Comparison of ENCODE assay signal across 25 mouse cellular contexts in genomic region chr19:29430516-29430915, GRCm38 (mm10). TPM values are rescaled to one million over a fixed set of nuclear protein-coding genes. Genes with fewer than 3 reads are reported as not detected.
DNase-seq lines count a peak whose midpoint lies in the region; ATAC-seq lines count a peak whose summit lies in the region.
"Had no signal": no experiment of that assay in that cellular context is flagged by ENCODE, and none has a peak within 500 bp of the region (broad histone marks: within the 10 kb centered on the region; RNA-seq: fewer than 3 reads in every experiment).

No protein-coding gene starts in this region.

- peak; percentile 34 for ATAC-seq in activated CD4-positive, CD25-positive, alpha-beta regulatory T cell, adult 4 months
- peak; percentile 53 for ATAC-seq in megakaryocyte, adult 5-6 weeks (ENCODE audit: poor library complexity, severe bottlenecking)
- no peak for ATAC-seq in midbrain, embryonic 11.5 days (ENCODE audit: low FRiP score)
- ATAC-seq: forebrain, embryonic 16.5 days; midbrain, embryonic 16.5 days had no signal

- no peak overlapping the region for H3K4me2 ChIP-seq in midbrain, embryonic 11.5 days
- H3K4me2 ChIP-seq: embryonic facial prominence, embryonic 15.5 days; heart, embryonic 13.5 days; hindbrain, embryonic 13.5 days; liver, embryonic 13.5 days had no signal

- WGBS in midbrain, embryonic 11.5 days = 89% methylated on average over 3 of the region's 3 CpGs

- DNase-seq in spleen, postnatal 36 days (ENCODE audit: low spot score in 2 of 2) = peak; percentile 32 to 48
- DNase-seq in spleen, adult 18-20 months = no peak
- no peak for DNase-seq in cerebellum, adult 9-11 months
- DNase-seq in left cerebral cortex, postnatal 4 days = no peak
- no peak for DNase-seq in embryo, embryonic 11 days
- no peak for DNase-seq in midbrain, embryonic 11.5 days (ENCODE audit: low spot score, missing footprints)
- DNase-seq: cerebellum, adult 11 months; cerebellum, postnatal 14 days; kidney, adult 9 months; kidney, postnatal 36 days; liver, embryonic 13.5 days had no signal

- H3K36me3 ChIP-seq in midbrain, embryonic 11.5 days (ENCODE audit: control insufficient read depth, insufficient read depth, low read length) = no peaks in the 10 kb centered on the region
- H3K36me3 ChIP-seq: embryonic facial prominence, embryonic 15.5 days; heart, embryonic 13.5 days; hindbrain, embryonic 13.5 days; limb, embryonic 10.5 days; liver, embryonic 13.5 days had no signal

- no peak overlapping the region for H3K9ac ChIP-seq in midbrain, embryonic 11.5 days (ENCODE audit: low read length)
- H3K9ac ChIP-seq: embryonic facial prominence, embryonic 15.5 days; heart, embryonic 13.5 days; hindbrain, embryonic 13.5 days; liver, embryonic 13.5 days had no signal

- H3K4me3 ChIP-seq in midbrain, embryonic 11.5 days (ENCODE audit: low read depth, low read length) = no peak overlapping the region
- H3K4me3 ChIP-seq: embryonic facial prominence, embryonic 15.5 days; heart, embryonic 13.5 days; hindbrain, embryonic 13.5 days; limb, embryonic 10.5 days; liver, embryonic 13.5 days had no signal

- no peaks in the 10 kb centered on the region for H3K9me3 ChIP-seq in midbrain, embryonic 11.5 days (ENCODE audit: control insufficient read depth, low read length)
- H3K9me3 ChIP-seq: embryonic facial prominence, embryonic 15.5 days; limb, embryonic 10.5 days; liver, embryonic 13.5 days had no signal

- no peak overlapping the region for H3K27ac ChIP-seq in midbrain, embryonic 11.5 days (ENCODE audit: low read depth, low read length)
- H3K27ac ChIP-seq: embryonic facial prominence, embryonic 15.5 days; heart, embryonic 13.5 days; hindbrain, embryonic 13.5 days; limb, embryonic 10.5 days; liver, embryonic 13.5 days had no signal

- intact Hi-C loops in left cerebral cortex, postnatal 4 days (cut with DNase I) = no loop called here

- H3K4me1 ChIP-seq in midbrain, embryonic 11.5 days (ENCODE audit: control insufficient read depth, insufficient read depth, low read length) = no peaks in the 10 kb centered on the region
- H3K4me1 ChIP-seq: embryonic facial prominence, embryonic 15.5 days; heart, embryonic 13.5 days; hindbrain, embryonic 13.5 days; limb, embryonic 10.5 days had no signal

- H3K27me3 ChIP-seq in midbrain, embryonic 11.5 days (ENCODE audit: control insufficient read depth, insufficient read depth, low read length) = no peaks in the 10 kb centered on the region
- H3K27me3 ChIP-seq: embryonic facial prominence, embryonic 15.5 days; heart, embryonic 13.5 days; hindbrain, embryonic 13.5 days; liver, embryonic 13.5 days had no signal

RNA-seq across cellular contexts. Expression of gene Pdcd1lg2, which starts 19.8 kb away (rescaled TPM):
- 10 to 100 TPM; 17.2 to 23.0 TPM for polyA plus RNA-seq in activated CD4-positive, CD25-positive, alpha-beta regulatory T cell, adult 4 months (2017; shearing (Covaris generic))
- 0.75 TPM in 1 of 2 replicates, not detected in the other for total RNA-seq in megakaryocyte, adult 5-6 weeks (2015)
- total RNA-seq in megakaryocyte, adult 5-6 weeks (2017) = 0.44 and 1.8 TPM in 2 replicates
- total RNA-seq in left cerebral cortex, postnatal 4 days (2021) = under 1 TPM in 1 of 2 experiments, not detected in 1; 0.28 TPM
- polyA plus RNA-seq in midbrain, embryonic 11.5 days (2014; fragmentation: Nextera tagmentation; extraction: Ambion mirVana) = not detected in 2 replicates
- total RNA-seq: adrenal gland, adult 18-20 months; gastrocnemius, adult 18-20 months; heart, postnatal 25 days had no signal
- polyA plus RNA-seq: embryonic facial prominence, embryonic 15.5 days; forebrain, embryonic 16.5 days; gonadal fat pad, adult 2 months; heart, embryonic 13.5 days; hindbrain, embryonic 13.5 days; intestine, embryonic 14.5 days; limb, embryonic 10.5 days; lung, embryonic 16.5 days; midbrain, embryonic 16.5 days had no signal

Comparison
In these comparisons a context has a peak if more than half of its experiments do, and no peak if none do; other contexts are left out.
1. DNase-seq: peak in spleen, postnatal 36 days (2 of 2); none in spleen, adult 18-20 months (0 of 2), cerebellum, adult 9-11 months (single experiment), left cerebral cortex, postnatal 4 days (single experiment), embryo, embryonic 11 days (single experiment) and midbrain, embryonic 11.5 days (single experiment).